Mouse (Mus musculus) heart, postnatal 0 days (tissue): ENCODE data around the gene Tnfaip3. TPM values are rescaled to one million over a fixed set of nuclear protein-coding genes. Genes with fewer than 3 reads are reported as not detected.

Experiments used
- ATAC-seq: fragments of 200-750 bp; cut with Nextera tagmentation; 2 replicates; pipeline ENCODE4 v1.8.0; 2017; ENCODE audit warnings: low read depth, moderate number of reproducible peaks, moderate library complexity; ENCODE audit not compliant: insufficient read depth
- DNase-seq: peaks from one replicate; pipeline ENCODE4 v3.0.0-alpha.2; 2016; ENCODE audit warnings: low spot score
- H3K27ac ChIP-seq: fragments of 300-500 bp; sonication (generic); 2 replicates; pipeline ENCODE4 v1.5.1; 2014; ENCODE audit warnings: low read depth, mild to moderate bottlenecking
- H3K27me3 ChIP-seq: fragments of 300-500 bp; sonication (generic); 2 replicates; pipeline ENCODE4 v1.6.1; 2014; ENCODE audit warnings: low read length, mixed read lengths; ENCODE audit not compliant: control insufficient read depth, insufficient read depth
- H3K36me3 ChIP-seq: fragments of 300-500 bp; sonication (generic); replicated peaks from 2 replicates; pipeline ENCODE4 v1.6.1; 2014; ENCODE audit warnings: low read length, mixed read lengths; ENCODE audit not compliant: control insufficient read depth, insufficient read depth
- H3K4me1 ChIP-seq: fragments of 300-500 bp; sonication (generic); 2 replicates; pipeline ENCODE4 v1.6.1; 2014; ENCODE audit warnings: antibody characterized with exemption; ENCODE audit not compliant: control insufficient read depth, insufficient read depth
- H3K4me2 ChIP-seq: fragments of 300-500 bp; sonication (generic); 2 replicates; pipeline ENCODE4 v1.6.1; 2014; ENCODE audit warnings: low read depth, mild to moderate bottlenecking, low read length, moderate library complexity
- H3K4me3 ChIP-seq: fragments of 300-500 bp; sonication (generic); 2 replicates; pipeline ENCODE4 v1.5.1; 2014; ENCODE audit warnings: low read depth, low read length
- H3K9ac ChIP-seq: fragments of 300-500 bp; sonication (generic); replicated peaks from 2 replicates; pipeline ENCODE4 v1.6.1; 2014; ENCODE audit warnings: low read depth, low read length, mixed read lengths
- H3K9me3 ChIP-seq: fragments of 300-500 bp; sonication (generic); replicated peaks from 2 replicates; pipeline ENCODE4 v1.6.1; 2016; ENCODE audit warnings: low read length; ENCODE audit not compliant: control insufficient read depth
- CTCF ChIP-seq: IDR thresholded peaks from 2 replicates; pipeline ENCODE4 v1.5.1; 2016; ENCODE audit warnings: antibody characterized with exemption, control low read depth, low read depth
- EP300 ChIP-seq: IDR thresholded peaks from 2 replicates; pipeline ENCODE4 v1.6.1; 2016; ENCODE audit warnings: antibody characterized with exemption, low read depth
- WGBS: fragments of 180-500 bp; shearing (Covaris S2); extraction: QIAGEN DNeasy Blood & Tissue Kit; methylation state at CpG from one replicate; pipeline ENCODE4 v1.1.7; 2014; 5-methylcytosine and 5-hydroxymethylcytosine counted together
- polyA plus RNA-seq: library from polyadenylated mRNA; unstranded; fragments of >200 nt; fragmentation: Nextera tagmentation; extraction: Ambion mirVana; gene quantifications from 2 replicates; pipeline ENCODE4 v1.2.1, GENCODE M21; 2015
- total RNA-seq: library from RNA; depleted of rRNA; stranded (reverse); fragments of >200 nt; gene quantifications from 2 replicates; pipeline ENCODE4 v1.2.3, GENCODE M21; 2014; ENCODE audit warnings: low replicate concordance

The Tnfaip3 gene
- total and polyA plus RNA-seq, 2 experiments from 2014 or later: 1.1 to 4.2 TPM

DNA sequence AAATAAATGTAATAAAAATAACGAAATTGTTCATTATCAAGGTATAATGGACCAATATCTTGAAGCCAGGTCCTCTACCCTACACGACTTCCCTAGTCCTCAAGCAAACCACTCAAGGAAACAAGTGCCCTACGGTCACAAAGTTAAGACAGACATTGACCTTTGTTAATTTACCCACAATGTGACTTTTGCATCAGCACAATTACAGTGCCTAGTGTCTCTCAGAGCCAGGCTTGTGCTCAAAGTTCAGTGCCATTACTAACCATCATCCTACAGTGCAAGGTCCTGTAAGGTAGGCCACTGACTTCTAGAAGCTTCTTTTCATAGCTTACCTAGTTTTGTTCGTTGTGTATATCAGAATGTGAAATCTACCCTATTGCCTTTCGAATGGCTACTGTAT, 8.9 kb upstream of the Tnfaip3 start:
- Histone ChIP-seq H3K27ac (no peak overlapping the region), H3K27me3 (no peaks in the 10 kb centered on the region), H3K4me2 (no peak overlapping the region), H3K36me3 (no peaks in the 10 kb centered on the region), H3K4me3 (no peak overlapping the region), H3K9me3 (no peaks in the 10 kb centered on the region), H3K9ac (no peak overlapping the region), H3K4me1 (no peaks in the 10 kb centered on the region)
- ATAC-seq (no peak), DNase-seq (no peak)
- 80% methylated on average over 5 of the region's 5 CpGs for WGBS
- TF ChIP-seq EP300 (no peak), CTCF (no peak)

GRCm38 (mm10) chr10:19023622-19024326, 8.3 kb upstream of the Tnfaip3 start:
- no peaks in the 10 kb centered on the region for H3K4me1 ChIP-seq
- DNase-seq: no peak
- no peaks in the 10 kb centered on the region for H3K36me3 ChIP-seq
- no peaks in the 10 kb centered on the region for H3K27me3 ChIP-seq
- no peak overlapping the region for H3K27ac ChIP-seq
- no peak for ATAC-seq
- no peak overlapping the region for H3K4me3 ChIP-seq
- H3K9ac ChIP-seq: no peak overlapping the region
- no peak overlapping the region for H3K4me2 ChIP-seq
- no peak for TF ChIP-seq CTCF
- TF ChIP-seq EP300: no peak
- 59% methylated on average over 5 of the region's 5 CpGs for WGBS
- H3K9me3 ChIP-seq: no peaks in the 10 kb centered on the region

DNA sequence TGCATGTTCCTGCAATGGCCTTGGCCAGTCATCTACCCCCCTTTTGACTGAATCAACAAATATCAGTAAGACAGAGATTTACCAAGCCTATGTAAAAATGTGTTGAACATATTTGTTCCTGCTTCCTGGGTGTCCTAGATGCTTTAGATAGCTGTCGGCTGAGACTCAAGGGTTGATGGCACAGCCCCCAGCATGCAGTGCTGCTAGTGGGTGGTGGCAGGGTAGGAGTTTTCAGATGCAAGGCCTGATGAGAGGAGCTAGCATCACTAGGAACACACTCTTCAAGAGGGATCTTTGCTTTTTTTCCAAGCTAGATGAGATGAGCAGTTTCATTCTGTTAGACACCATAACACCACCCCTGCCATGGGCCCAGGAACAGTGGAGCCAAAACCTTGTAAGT, 6.8 kb upstream of the Tnfaip3 start:
- Histone ChIP-seq H3K4me1 (no peaks in the 10 kb centered on the region), H3K36me3 (no peaks in the 10 kb centered on the region), H3K4me3 (no peak overlapping the region), H3K4me2 (no peak overlapping the region), H3K9me3 (no peaks in the 10 kb centered on the region), H3K9ac (no peak overlapping the region), H3K27me3 (no peaks in the 10 kb centered on the region), H3K27ac (no peak overlapping the region)
- no peak for TF ChIP-seq CTCF
- no peak for TF ChIP-seq EP300
- WGBS: 85% methylated on average over 1 of the region's 1 CpGs
- no peak for ATAC-seq
- no peak for DNase-seq

- 33% methylated on average over 4 of the region's 4 CpGs for WGBS
- Histone ChIP-seq H3K4me3 (no peak overlapping the region), H3K4me2 (no peak overlapping the region), H3K36me3 (no peaks in the 10 kb centered on the region), H3K27ac (no peak overlapping the region), H3K4me1 (peaks cover 18% of the 10 kb centered on the region), H3K9me3 (no peaks in the 10 kb centered on the region), H3K27me3 (no peaks in the 10 kb centered on the region), H3K9ac (no peak overlapping the region)
- no peak for ATAC-seq
- no peak for DNase-seq
- no peak for TF ChIP-seq CTCF
- TF ChIP-seq EP300: no peak
Observed at GRCm38 (mm10) chr10:19016823-19017471, 1.5 kb upstream of the Tnfaip3 start.

DNA sequence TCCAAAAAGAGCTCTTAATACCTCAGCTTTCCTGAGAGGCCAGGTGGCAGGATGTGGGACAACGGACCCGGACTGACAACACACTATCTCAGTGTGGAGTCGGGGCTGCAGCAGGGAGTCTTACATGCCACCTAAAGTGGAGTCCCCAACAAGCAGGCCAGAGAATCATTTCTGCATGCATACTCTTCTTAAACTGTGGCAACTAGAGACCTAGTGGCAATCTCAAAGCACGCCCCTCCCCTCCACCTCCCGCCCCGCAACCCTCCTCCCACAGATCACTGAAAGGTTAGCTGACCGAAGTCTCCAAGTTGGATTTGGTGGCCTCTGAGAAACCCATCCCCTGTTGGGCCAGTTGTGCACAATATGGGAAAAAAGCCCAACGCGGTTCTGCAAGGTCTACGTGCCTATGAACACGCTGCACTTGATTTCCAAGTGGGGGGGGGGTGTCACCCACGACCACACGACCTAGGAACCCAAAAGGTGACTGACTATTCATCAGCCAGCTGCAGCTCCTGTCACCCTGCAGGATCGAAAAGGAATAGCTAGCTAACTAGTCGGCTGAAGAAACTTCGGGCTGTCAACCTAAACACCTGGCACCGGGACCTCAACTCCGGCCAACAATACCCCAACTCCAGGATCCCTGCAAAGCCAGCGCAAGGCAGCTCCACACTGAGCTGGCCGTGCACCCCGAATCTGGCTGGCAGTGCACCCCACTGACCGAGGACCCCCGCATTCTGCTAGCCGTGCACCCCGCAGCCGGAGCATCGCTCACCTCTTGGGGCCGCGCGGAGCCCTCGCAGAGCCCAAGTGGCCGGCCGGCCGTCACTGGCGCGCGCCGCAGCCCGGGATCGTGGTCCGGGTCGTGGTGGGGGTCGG, 838 bp downstream of the Tnfaip3 start:
- WGBS: under 1% methylated on average over 43 of the region's 43 CpGs

More for the DNA sequence above, 838 bp downstream of the Tnfaip3 start:
- H3K9ac ChIP-seq: peak overlapping the region; percentile 81
- H3K4me2 ChIP-seq: peak overlapping the region; percentile 88
- H3K4me3 ChIP-seq: peak overlapping the region; percentile 93
- peak overlapping the region; percentile 84 for H3K27ac ChIP-seq
- peaks cover 21% of the 10 kb centered on the region for H3K4me1 ChIP-seq
- ATAC-seq (peak; percentile 81), DNase-seq (peak; percentile 18)
- H3K36me3 ChIP-seq: no peaks in the 10 kb centered on the region
- H3K9me3 ChIP-seq: no peaks in the 10 kb centered on the region
- H3K27me3 ChIP-seq: no peaks in the 10 kb centered on the region
- no peak for TF ChIP-seq CTCF
- no peak for TF ChIP-seq EP300
